Mouse (Mus musculus): Measurements from ENCODE around the gene Mylk3. TPM values are rescaled to one million over a fixed set of nuclear protein-coding genes. Genes with fewer than 3 reads are reported as not detected.

Mylk3 gene
- polyA plus RNA-seq, 1 experiment from 2014 or later = 0.13 TPM

DNA sequence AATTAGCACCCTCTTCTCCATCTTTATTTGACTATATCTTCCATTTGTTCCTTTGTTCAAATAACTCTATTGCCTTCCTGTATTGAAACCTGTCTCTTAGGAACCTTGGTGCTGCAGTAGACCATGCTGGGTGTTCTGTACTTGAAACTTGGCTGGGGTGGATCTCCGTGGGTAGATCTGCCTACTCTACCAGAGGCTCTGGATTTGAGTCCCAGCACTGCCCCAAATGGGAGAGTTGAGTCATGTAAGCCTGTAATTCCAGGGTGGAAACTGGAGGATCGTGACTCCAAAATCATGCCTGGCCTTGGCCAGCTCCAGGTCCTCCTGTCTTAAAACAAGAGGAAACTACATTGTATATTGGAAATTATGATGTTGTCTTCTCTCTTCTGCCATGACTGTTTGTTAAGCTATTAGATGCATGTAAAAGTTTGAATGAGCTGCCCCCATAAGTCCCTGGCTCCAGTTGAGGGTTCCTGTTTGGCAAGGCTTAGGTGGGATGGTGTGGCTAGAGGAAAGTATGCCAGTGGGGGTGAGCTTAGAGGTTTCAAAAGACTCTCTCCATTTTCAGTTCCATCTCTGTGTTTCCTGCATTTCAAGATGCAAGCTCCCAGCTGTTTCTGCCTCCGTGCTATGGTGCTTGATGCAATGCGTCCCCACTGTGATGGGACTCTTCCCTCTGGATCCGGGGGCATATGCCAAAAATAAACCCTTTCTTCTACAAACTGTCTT, 14.2 kb downstream of the Mylk3 start:
- 76% methylated on average over 5 of the region's 5 CpGs for WGBS
- Histone ChIP-seq H3K36me3 (ENCODE audit: control insufficient read depth, insufficient read depth, low read length) (no peaks in the 10 kb centered on the region), H3K27me3 (ENCODE audit: control insufficient read depth, insufficient read depth, low read length) (no peaks in the 10 kb centered on the region), H3K9me3 (ENCODE audit: control insufficient read depth, low read length) (no peaks in the 10 kb centered on the region), H3K27ac (replicated peaks) (no peak overlapping the region), H3K9ac (ENCODE audit: low read length) (no peak overlapping the region), H3K4me2 (replicated peaks; ENCODE audit: low read depth) (no peak overlapping the region), H3K4me3 (ENCODE audit: low read depth, low read length) (no peak overlapping the region), H3K4me1 (replicated peaks; ENCODE audit: control insufficient read depth, insufficient read depth) (no peaks in the 10 kb centered on the region)
- DNase-seq (ENCODE audit: low spot score) (no peak), ATAC-seq (ENCODE audit: low FRiP score, low TSS enrichment) (no peak)
- TF ChIP-seq EP300 (optimal IDR thresholded peaks at IDR 0.05) (no peak), CTCF (IDR thresholded peaks at IDR 0.05; ENCODE audit: low read depth) (no peak)

- H3K4me1 ChIP-seq (replicated peaks; ENCODE audit: control insufficient read depth, insufficient read depth) = no peaks in the 10 kb centered on the region
- TF ChIP-seq EP300 (optimal IDR thresholded peaks at IDR 0.05) (no peak), CTCF (IDR thresholded peaks at IDR 0.05; ENCODE audit: low read depth) (no peak)
- DNase-seq (ENCODE audit: low spot score) (no peak), ATAC-seq (ENCODE audit: low FRiP score, low TSS enrichment) (no peak)
- H3K9me3 ChIP-seq (ENCODE audit: control insufficient read depth, low read length) = no peaks in the 10 kb centered on the region
- 46% methylated on average over 6 of the region's 6 CpGs for WGBS
- H3K9ac ChIP-seq (ENCODE audit: low read length) = no peak overlapping the region
- H3K4me3 ChIP-seq (ENCODE audit: low read depth, low read length) = no peak overlapping the region
- no peak overlapping the region for H3K4me2 ChIP-seq (replicated peaks; ENCODE audit: low read depth)
- H3K27ac ChIP-seq (replicated peaks) = no peak overlapping the region
- H3K27me3 ChIP-seq (ENCODE audit: control insufficient read depth, insufficient read depth, low read length) = no peaks in the 10 kb centered on the region
- no peaks in the 10 kb centered on the region for H3K36me3 ChIP-seq (ENCODE audit: control insufficient read depth, insufficient read depth, low read length)
Observed at GRCm38 (mm10) chr8:85365176-85365575, 21.0 kb downstream of the Mylk3 start.

DNA sequence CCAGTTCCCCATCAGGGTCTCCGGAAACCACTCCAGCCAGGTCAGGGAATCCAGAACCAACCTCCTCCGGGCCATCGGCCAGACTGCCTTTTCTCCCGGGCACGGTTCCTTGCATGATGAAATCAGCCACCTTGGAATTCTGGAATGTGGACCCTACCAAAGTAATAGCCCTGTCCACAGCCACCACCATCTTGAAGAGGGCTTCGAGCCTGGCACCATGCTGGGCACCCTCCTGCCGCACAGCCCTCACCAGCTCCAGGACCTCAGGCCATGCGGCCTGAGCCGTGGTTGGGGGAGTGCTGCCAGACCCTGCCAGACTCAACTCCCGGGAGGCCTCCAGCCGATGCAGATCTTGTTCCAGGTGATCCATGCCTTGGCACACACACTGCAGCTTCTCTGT, 21.5 kb downstream of the Mylk3 start:
- H3K27ac ChIP-seq (replicated peaks) = no peak overlapping the region
- TF ChIP-seq CTCF (IDR thresholded peaks at IDR 0.05; ENCODE audit: low read depth) = no peak
- TF ChIP-seq EP300 (optimal IDR thresholded peaks at IDR 0.05) = no peak
- no peak for DNase-seq (ENCODE audit: low spot score)
- H3K9me3 ChIP-seq (ENCODE audit: control insufficient read depth, low read length) = no peaks in the 10 kb centered on the region
- no peak overlapping the region for H3K9ac ChIP-seq (ENCODE audit: low read length)
- no peaks in the 10 kb centered on the region for H3K27me3 ChIP-seq (ENCODE audit: control insufficient read depth, insufficient read depth, low read length)
- no peak overlapping the region for H3K4me2 ChIP-seq (replicated peaks; ENCODE audit: low read depth)
- H3K4me1 ChIP-seq (replicated peaks; ENCODE audit: control insufficient read depth, insufficient read depth) = no peaks in the 10 kb centered on the region
- 85% methylated on average over 11 of the region's 11 CpGs for WGBS
- no peaks in the 10 kb centered on the region for H3K36me3 ChIP-seq (ENCODE audit: control insufficient read depth, insufficient read depth, low read length)
- no peak for ATAC-seq (ENCODE audit: low FRiP score, low TSS enrichment)
- H3K4me3 ChIP-seq (ENCODE audit: low read depth, low read length) = no peak overlapping the region

GRCm38 (mm10) chr8:85363406-85363805, 22.7 kb downstream of the Mylk3 start:
- Histone ChIP-seq H3K9me3 (ENCODE audit: control insufficient read depth, low read length) (no peaks in the 10 kb centered on the region), H3K27me3 (ENCODE audit: control insufficient read depth, insufficient read depth, low read length) (no peaks in the 10 kb centered on the region), H3K4me2 (replicated peaks; ENCODE audit: low read depth) (no peak overlapping the region), H3K9ac (ENCODE audit: low read length) (no peak overlapping the region), H3K36me3 (ENCODE audit: control insufficient read depth, insufficient read depth, low read length) (no peaks in the 10 kb centered on the region), H3K4me1 (replicated peaks; ENCODE audit: control insufficient read depth, insufficient read depth) (no peaks in the 10 kb centered on the region), H3K4me3 (ENCODE audit: low read depth, low read length) (no peak overlapping the region), H3K27ac (replicated peaks) (no peak overlapping the region)
- ATAC-seq (ENCODE audit: low FRiP score, low TSS enrichment) = no peak
- no peak for TF ChIP-seq CTCF (IDR thresholded peaks at IDR 0.05; ENCODE audit: low read depth)
- TF ChIP-seq EP300 (optimal IDR thresholded peaks at IDR 0.05) = no peak
- no peak for DNase-seq (ENCODE audit: low spot score)
- 72% methylated on average over 6 of the region's 6 CpGs for WGBS

DNA sequence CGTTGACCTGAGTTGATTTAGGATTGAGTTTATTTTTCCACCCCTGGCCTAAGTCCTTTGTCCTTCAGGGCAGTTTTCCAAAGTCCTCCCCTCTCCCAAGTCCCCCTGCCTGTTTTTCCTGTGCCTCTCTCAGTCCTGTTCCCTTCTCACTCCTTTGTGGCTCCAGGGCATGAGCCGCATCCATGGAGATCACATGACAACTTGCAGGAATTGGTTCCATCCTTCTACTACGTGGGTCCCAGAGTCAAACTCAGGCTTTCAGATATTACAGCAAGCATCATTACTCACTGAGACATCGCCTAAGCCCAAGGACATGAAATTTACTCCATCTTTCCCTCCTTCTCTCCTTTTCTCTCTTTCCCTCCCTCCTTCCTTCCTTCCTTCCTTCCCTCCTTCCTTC, 23.9 kb downstream of the Mylk3 start:
- H3K4me2 ChIP-seq (replicated peaks; ENCODE audit: low read depth) = no peak overlapping the region
- H3K27ac ChIP-seq (replicated peaks) = no peak overlapping the region
- H3K9ac ChIP-seq (ENCODE audit: low read length) = no peak overlapping the region
- no peak overlapping the region for H3K4me3 ChIP-seq (ENCODE audit: low read depth, low read length)
- no peak for DNase-seq (ENCODE audit: low spot score)
- H3K36me3 ChIP-seq (ENCODE audit: control insufficient read depth, insufficient read depth, low read length) = no peaks in the 10 kb centered on the region
- 69% methylated on average over 4 of the region's 4 CpGs for WGBS
- TF ChIP-seq CTCF (IDR thresholded peaks at IDR 0.05; ENCODE audit: low read depth) = no peak
- TF ChIP-seq EP300 (optimal IDR thresholded peaks at IDR 0.05) = no peak
- ATAC-seq (ENCODE audit: low FRiP score, low TSS enrichment) = no peak
- no peaks in the 10 kb centered on the region for H3K4me1 ChIP-seq (replicated peaks; ENCODE audit: control insufficient read depth, insufficient read depth)
- no peaks in the 10 kb centered on the region for H3K27me3 ChIP-seq (ENCODE audit: control insufficient read depth, insufficient read depth, low read length)
- no peaks in the 10 kb centered on the region for H3K9me3 ChIP-seq (ENCODE audit: control insufficient read depth, low read length)

DNA sequence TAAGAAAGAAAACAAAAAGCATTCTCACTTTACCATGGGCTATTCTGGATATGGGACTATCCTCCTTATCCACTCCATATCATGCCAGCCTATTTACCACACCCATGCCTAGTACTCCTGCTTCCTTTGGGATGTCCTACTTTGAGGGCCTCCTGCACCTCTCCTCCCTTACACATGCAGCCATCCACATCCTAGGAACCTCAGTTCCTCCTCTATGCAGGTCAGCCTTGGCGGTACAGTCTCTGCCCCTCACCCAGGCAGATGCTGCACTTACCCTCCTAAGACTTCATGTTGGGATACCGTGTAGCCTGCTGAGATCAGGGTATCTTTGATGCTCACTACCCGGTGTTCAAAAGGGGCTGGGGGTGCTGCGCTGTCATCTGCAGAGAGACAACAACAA, 32.9 kb downstream of the Mylk3 start:
- no peaks in the 10 kb centered on the region for H3K4me1 ChIP-seq (replicated peaks; ENCODE audit: control insufficient read depth, insufficient read depth)
- WGBS = 77% methylated on average over 4 of the region's 4 CpGs
- no peak for ATAC-seq (ENCODE audit: low FRiP score, low TSS enrichment)
- H3K27ac ChIP-seq (replicated peaks) = no peak overlapping the region
- H3K4me3 ChIP-seq (ENCODE audit: low read depth, low read length) = no peak overlapping the region
- DNase-seq (ENCODE audit: low spot score) = no peak
- H3K9me3 ChIP-seq (ENCODE audit: control insufficient read depth, low read length) = no peaks in the 10 kb centered on the region
- TF ChIP-seq EP300 (optimal IDR thresholded peaks at IDR 0.05) = no peak
- no peak for TF ChIP-seq CTCF (IDR thresholded peaks at IDR 0.05; ENCODE audit: low read depth)
- H3K27me3 ChIP-seq (ENCODE audit: control insufficient read depth, insufficient read depth, low read length) = no peaks in the 10 kb centered on the region
- no peak overlapping the region for H3K4me2 ChIP-seq (replicated peaks; ENCODE audit: low read depth)
- no peak overlapping the region for H3K9ac ChIP-seq (ENCODE audit: low read length)
- H3K36me3 ChIP-seq (ENCODE audit: control insufficient read depth, insufficient read depth, low read length) = no peaks in the 10 kb centered on the region

All from stomach, postnatal 0 days (tissue).